Mouse (Mus musculus) stomach, postnatal 0 days (tissue): ENCODE data around the gene Olfr575. TPM values are rescaled to one million over a fixed set of nuclear protein-coding genes. Genes with fewer than 3 reads are reported as not detected.

ENCODE experiments used
- ATAC-seq: fragments of 200-750 bp; cut with Nextera tagmentation; 2 replicates; pipeline ENCODE4 v1.8.0; 2017; ENCODE audit not compliant: low FRiP score, low TSS enrichment
- DNase-seq: peaks from one replicate; pipeline ENCODE4 v3.0.0-alpha.2; 2016; ENCODE audit warnings: low spot score
- H3K27ac ChIP-seq: fragments of 300-500 bp; sonication (generic); replicated peaks from 2 replicates; pipeline ENCODE4 v1.5.1; 2014; ENCODE audit warnings: mild to moderate bottlenecking, control low read depth
- H3K27me3 ChIP-seq: fragments of 300-500 bp; sonication (generic); 2 replicates; pipeline ENCODE4 v1.6.1; 2014; ENCODE audit warnings: low read length; ENCODE audit not compliant: control insufficient read depth, insufficient read depth
- H3K36me3 ChIP-seq: fragments of 300-500 bp; sonication (generic); 2 replicates; pipeline ENCODE4 v1.6.1; 2014; ENCODE audit warnings: low read length, mixed read lengths; ENCODE audit not compliant: control insufficient read depth, insufficient read depth
- H3K4me1 ChIP-seq: fragments of 300-500 bp; sonication (generic); replicated peaks from 2 replicates; pipeline ENCODE4 v1.6.1; 2014; ENCODE audit warnings: antibody characterized with exemption; ENCODE audit not compliant: control insufficient read depth, insufficient read depth
- H3K4me2 ChIP-seq: fragments of 300-500 bp; sonication (generic); replicated peaks from 2 replicates; pipeline ENCODE4 v1.6.1; 2014; ENCODE audit warnings: low read depth, mild to moderate bottlenecking, control low read depth, moderate library complexity
- H3K4me3 ChIP-seq: fragments of 300-500 bp; sonication (generic); 2 replicates; pipeline ENCODE4 v1.5.1; 2014; ENCODE audit warnings: low read depth, low read length, control low read depth
- H3K9ac ChIP-seq: fragments of 300-500 bp; sonication (generic); 2 replicates; pipeline ENCODE4 v1.6.1; 2014; ENCODE audit warnings: mild to moderate bottlenecking, low read length, control low read depth, mixed read lengths
- H3K9me3 ChIP-seq: fragments of 300-500 bp; sonication (generic); 2 replicates; pipeline ENCODE4 v1.6.1; 2016; ENCODE audit warnings: low read length; ENCODE audit not compliant: control insufficient read depth
- CTCF ChIP-seq: IDR thresholded peaks from 2 replicates; pipeline ENCODE4 v1.5.1; 2016; ENCODE audit warnings: antibody characterized with exemption, low read depth, mild to moderate bottlenecking, moderate library complexity
- EP300 ChIP-seq: optimal IDR thresholded peaks from 2 replicates; pipeline ENCODE3; 2016; ENCODE audit warnings: antibody characterized with exemption
- WGBS: fragments of 180-500 bp; shearing (Covaris S2); extraction: QIAGEN DNeasy Blood & Tissue Kit; methylation state at CpG from one replicate; pipeline ENCODE4 v1.1.7; 2014; 5-methylcytosine and 5-hydroxymethylcytosine counted together
- polyA plus RNA-seq: library from polyadenylated mRNA; unstranded; fragments of >200 nt; fragmentation: Nextera tagmentation; extraction: Ambion mirVana; gene quantifications from 2 replicates; pipeline ENCODE4 v1.2.1, GENCODE M21; 2015

Olfr575 gene
- not detected in 2 replicates for polyA plus RNA-seq

DNA sequence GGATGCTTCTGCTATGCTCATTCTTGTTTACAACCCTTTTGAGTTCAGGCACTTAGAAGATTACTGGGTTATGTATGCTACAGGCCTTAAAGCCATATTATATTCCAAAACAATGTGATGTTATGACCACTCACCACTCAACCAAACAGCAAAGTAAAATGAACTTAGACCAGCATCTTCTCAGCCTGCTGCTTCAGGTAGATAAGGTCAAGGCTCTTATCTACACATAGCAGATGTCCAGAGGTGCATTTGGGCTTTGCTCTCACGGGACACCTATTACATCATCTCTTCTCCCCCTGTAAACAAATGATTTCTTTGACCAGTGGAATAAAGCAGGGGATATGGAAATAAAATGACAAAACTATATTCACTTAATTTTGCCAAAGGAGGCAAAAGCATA, at the start of gene Olfr575:
TSS of gene Olfr575 (minus strand) at position 183 of the 400 bp plus-strand sequence.
- no peaks in the 10 kb centered on the region for H3K9me3 ChIP-seq
- no peaks in the 10 kb centered on the region for H3K4me1 ChIP-seq
- H3K27ac ChIP-seq, result no peak within 1 kb of the TSS
- 28% methylated on average over 1 of the region's 1 CpGs for WGBS
- H3K27me3 ChIP-seq, result no peaks in the 10 kb centered on the region
- H3K9ac ChIP-seq, result no peak within 1 kb of the TSS
- H3K36me3 ChIP-seq, result no peaks in the 10 kb centered on the region
- no peak for DNase-seq
- no peak within 1 kb of the TSS for H3K4me3 ChIP-seq
- TF ChIP-seq EP300 (no peak), CTCF (no peak)
- ATAC-seq, result no peak
- H3K4me2 ChIP-seq, result no peak within 1 kb of the TSS

DNA sequence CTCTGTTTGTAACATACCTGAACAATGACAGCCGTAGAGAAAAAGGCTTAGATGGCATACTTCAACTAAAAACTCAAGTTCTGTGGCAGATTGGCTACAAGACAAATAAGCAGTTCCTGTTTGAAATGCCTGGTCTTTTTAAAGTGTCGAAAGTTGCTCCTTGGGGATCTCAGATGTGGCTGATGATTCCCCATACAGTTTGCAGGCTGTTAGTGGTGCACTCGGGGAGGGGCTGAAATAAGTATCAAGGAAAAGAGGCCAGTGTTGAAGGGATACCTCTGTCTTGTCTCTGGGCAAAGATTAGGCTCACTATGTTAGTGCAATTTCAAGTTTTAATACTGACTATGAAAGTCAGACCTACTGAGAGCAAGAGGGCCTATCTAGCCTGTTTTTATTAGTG, 30.6 kb upstream of the Olfr575 start, which contains the start of gene Olfr578:
TSS of gene Olfr578 (minus strand) at position 101 of the 400 bp plus-strand sequence.
- H3K4me1 ChIP-seq, result no peaks in the 10 kb centered on the region
- H3K4me2 ChIP-seq, result no peak within 1 kb of the TSS
- WGBS, result 65% methylated on average over 3 of the region's 3 CpGs
- no peaks in the 10 kb centered on the region for H3K27me3 ChIP-seq
- no peaks in the 10 kb centered on the region for H3K9me3 ChIP-seq
- TF ChIP-seq EP300, result no peak
- no peak for TF ChIP-seq CTCF
- H3K4me3 ChIP-seq, result no peak within 1 kb of the TSS
- DNase-seq, result no peak
- ATAC-seq, result no peak
- H3K9ac ChIP-seq, result no peak within 1 kb of the TSS
- no peak within 1 kb of the TSS for H3K27ac ChIP-seq
- no peaks in the 10 kb centered on the region for H3K36me3 ChIP-seq

DNA sequence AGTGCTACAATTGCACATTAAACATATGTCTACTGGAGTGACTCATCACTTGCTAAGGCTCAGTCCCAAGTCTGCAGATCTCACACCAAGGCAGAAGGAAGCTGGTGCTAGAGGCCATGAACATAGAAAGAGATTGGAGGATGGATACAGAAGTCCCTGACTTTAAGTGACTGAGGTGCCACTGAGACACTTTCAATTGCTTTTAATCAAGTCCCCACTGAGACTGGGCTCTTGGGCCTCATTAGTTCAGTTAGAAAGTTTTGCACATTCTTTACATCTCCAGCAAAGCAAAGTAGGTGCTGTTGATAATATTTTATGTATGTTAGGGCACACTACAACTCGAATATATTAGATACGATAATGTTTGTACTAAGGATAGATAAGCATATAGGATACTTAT, 17.3 kb upstream of the Olfr575 start, which contains the start of gene Olfr577:
TSS of gene Olfr577 (minus strand) at position 101 of the 400 bp plus-strand sequence.
- no peak for TF ChIP-seq CTCF
- TF ChIP-seq EP300, result no peak
- Histone ChIP-seq H3K27ac (no peak within 1 kb of the TSS), H3K4me1 (no peaks in the 10 kb centered on the region), H3K4me2 (no peak within 1 kb of the TSS), H3K9ac (no peak within 1 kb of the TSS), H3K9me3 (no peaks in the 10 kb centered on the region), H3K4me3 (no peak within 1 kb of the TSS), H3K36me3 (no peaks in the 10 kb centered on the region), H3K27me3 (no peaks in the 10 kb centered on the region)
- WGBS, result 77% methylated on average over 2 of the region's 2 CpGs
- DNase-seq (no peak), ATAC-seq (no peak)

DNA sequence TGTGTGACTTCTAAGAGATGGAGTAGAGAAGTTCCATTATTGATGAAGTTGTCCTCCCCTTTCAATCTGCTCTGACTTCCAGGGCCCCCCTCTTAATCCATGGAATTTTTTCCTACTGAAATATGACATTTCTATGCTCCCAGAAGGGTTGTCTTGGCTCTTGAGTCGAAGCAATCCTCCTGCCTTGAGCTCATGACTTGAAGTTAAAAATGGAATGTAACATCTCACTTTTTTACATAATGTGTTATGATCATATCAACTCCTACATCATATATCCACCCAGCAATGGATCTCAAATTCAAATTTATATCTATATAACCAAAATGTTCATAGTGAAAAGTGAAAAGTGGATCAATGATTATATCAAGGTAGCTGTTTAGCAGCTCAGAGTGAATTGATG, 15.8 kb upstream of the Olfr575 start:
- no peak overlapping the region for H3K4me3 ChIP-seq
- H3K27ac ChIP-seq, result no peak overlapping the region
- H3K4me2 ChIP-seq, result no peak overlapping the region
- 45% methylated on average over 1 of the region's 1 CpGs for WGBS
- H3K4me1 ChIP-seq, result no peaks in the 10 kb centered on the region
- H3K9me3 ChIP-seq, result no peaks in the 10 kb centered on the region
- no peaks in the 10 kb centered on the region for H3K27me3 ChIP-seq
- ATAC-seq (no peak), DNase-seq (no peak)
- TF ChIP-seq CTCF (no peak), EP300 (no peak)
- H3K9ac ChIP-seq, result no peak overlapping the region
- H3K36me3 ChIP-seq, result no peaks in the 10 kb centered on the region

DNA sequence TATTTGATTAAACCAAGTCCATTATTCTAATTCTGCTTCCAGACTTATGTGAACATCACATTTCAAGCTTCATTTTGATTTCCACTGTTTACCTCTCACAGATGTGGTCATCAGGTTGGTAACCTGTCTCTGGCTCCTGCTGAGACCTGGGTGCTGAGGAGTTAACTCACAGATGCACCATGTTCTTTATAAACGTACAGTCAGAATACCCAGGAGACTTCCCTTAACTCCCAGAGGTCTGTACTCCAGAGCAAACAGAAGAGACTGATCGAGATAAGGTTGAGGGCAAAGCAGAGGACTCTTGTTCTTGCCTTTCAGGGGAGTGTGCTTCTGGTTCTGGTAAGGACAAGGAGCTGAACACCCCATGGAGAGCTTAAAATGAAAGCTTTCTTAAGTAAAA, 3.8 kb upstream of the Olfr575 start, which contains the start of gene Olfr576:
TSS of gene Olfr576 (plus strand) at position 301 of the 400 bp plus-strand sequence.
- no peak for ATAC-seq
- no peak within 1 kb of the TSS for H3K9ac ChIP-seq
- H3K27ac ChIP-seq, result no peak within 1 kb of the TSS
- H3K4me3 ChIP-seq, result no peak within 1 kb of the TSS
- no peaks in the 10 kb centered on the region for H3K27me3 ChIP-seq
- no peak for DNase-seq
- no peaks in the 10 kb centered on the region for H3K9me3 ChIP-seq
- no peaks in the 10 kb centered on the region for H3K36me3 ChIP-seq
- 14% methylated on average over 2 of the region's 2 CpGs for WGBS
- H3K4me2 ChIP-seq, result no peak within 1 kb of the TSS
- H3K4me1 ChIP-seq, result no peaks in the 10 kb centered on the region
- TF ChIP-seq CTCF, result no peak
- TF ChIP-seq EP300, result no peak

DNA sequence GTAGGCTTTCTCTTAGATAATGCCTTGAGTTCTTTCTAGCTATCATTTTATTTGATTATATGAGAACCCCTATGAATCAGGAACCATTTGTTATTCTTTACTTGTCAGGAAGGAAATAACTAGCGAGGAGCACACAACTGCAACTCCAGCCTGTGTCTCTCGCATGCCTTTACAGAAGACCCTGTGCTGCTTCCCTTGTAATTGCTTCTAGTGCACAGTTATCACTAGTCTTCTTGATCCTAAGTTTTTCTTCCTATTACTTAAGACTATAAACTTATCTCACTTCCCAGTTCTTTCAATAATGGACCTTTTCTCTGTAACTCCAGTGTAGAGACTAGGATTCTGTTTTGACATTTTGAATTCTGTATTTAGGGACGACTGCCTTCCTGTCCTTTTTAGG, 438 bp downstream of the Olfr575 start:
- DNase-seq (no peak), ATAC-seq (no peak)
- TF ChIP-seq EP300 (no peak), CTCF (no peak)
- H3K9me3 ChIP-seq, result no peaks in the 10 kb centered on the region
- WGBS, result 68% methylated on average over 3 of the region's 3 CpGs
- H3K4me2 ChIP-seq, result no peak overlapping the region
- no peak overlapping the region for H3K9ac ChIP-seq
- H3K27me3 ChIP-seq, result no peaks in the 10 kb centered on the region
- H3K4me3 ChIP-seq, result no peak overlapping the region
- H3K36me3 ChIP-seq, result no peaks in the 10 kb centered on the region
- no peak overlapping the region for H3K27ac ChIP-seq
- H3K4me1 ChIP-seq, result no peaks in the 10 kb centered on the region
